Mouse (Mus musculus): ENCODE measurements around the gene Tssc4. TPM values are rescaled to one million over a fixed set of nuclear protein-coding genes. Genes with fewer than 3 reads are reported as not detected.

Tssc4 gene
- total RNA-seq, 1 experiment from 2014 or later, result 32.2 TPM

- DNase-seq, result peak; percentile 45
Observed at GRCm38 (mm10) chr7:143067897-143068296, 1.2 kb upstream of the Tssc4 start.

- DNase-seq, result peak; percentile 69
Observed at GRCm38 (mm10) chr7:143068316-143068881, 650 bp upstream of the Tssc4 start.

GRCm38 (mm10) chr7:143069751-143070400 is 827 bp downstream of the Tssc4 start:
- peak; percentile 46 for DNase-seq

DNA sequence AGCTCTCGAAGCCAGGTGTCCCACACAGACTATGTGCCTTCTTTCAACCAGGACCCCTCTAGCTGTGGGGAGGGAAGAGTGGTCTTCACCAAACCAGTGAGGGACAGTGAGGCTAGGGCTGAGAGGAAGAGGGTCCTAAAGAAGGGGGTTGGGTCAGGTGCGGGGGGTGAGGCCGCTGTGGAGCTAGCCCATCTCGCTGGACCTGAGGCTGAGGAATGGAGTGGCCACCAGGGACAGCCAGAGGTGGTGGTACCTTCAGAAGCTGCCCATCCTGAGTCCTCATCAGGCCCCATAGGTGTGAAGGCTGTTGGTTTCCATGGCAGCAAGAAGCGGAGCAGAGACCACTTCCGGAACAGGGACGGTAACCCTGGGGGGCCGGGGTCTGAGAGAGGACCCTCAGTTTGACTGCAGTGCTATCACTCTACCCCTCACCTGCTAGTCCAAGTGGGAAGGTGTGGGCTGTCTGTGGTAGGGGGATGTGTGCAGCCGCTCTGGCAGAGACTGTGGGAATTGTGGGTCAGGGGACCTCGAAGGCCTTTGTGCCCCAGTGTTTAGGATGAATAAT is 1.5 kb downstream of the Tssc4 start:
- no peak for DNase-seq

DNA sequence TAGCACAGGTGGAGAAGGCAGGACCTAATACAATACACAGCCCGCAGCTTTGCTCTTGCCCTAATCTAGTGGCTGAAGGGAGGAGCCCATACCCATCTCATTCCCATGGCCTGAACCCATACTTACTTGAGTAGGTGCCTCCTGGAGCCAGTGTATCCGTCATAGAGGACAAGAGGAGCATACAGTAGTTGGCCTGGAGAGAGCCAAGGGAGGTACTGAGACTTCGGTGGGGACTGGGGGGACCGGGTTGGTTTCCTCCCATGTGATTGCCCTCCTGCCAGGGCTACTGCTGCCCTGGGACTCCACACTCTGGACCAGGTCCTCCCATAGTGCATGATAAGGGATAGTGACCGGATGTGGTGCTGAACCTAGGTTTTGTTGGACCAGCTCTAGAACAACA is 3.6 kb downstream of the Tssc4 start:
- no peak for DNase-seq

DNA sequence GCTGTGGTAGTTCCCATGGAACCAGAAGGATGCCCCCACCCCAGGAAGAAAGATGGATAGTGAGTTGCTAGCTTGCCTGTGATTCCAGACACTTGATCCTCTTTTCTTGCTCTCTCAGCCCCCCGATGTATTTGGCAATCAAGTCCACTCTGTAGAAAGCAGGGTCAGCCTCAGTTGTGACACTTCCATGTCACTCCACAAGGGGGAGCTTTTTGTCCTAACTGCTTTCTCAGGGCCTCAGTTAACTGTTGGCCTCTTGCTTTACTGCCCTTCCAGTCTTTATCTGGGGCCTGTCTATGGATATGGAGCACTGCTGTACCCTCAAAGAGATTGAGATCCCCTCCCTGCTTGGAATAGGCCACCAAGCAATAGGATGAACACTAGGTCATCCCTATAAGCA is 4.0 kb downstream of the Tssc4 start:
- peak; percentile 64 for DNase-seq

- no peak for DNase-seq
Observed at GRCm38 (mm10) chr7:143075394-143075793, 6.3 kb downstream of the Tssc4 start.

- no peak for DNase-seq
Observed at GRCm38 (mm10) chr7:143077351-143077750, 8.3 kb downstream of the Tssc4 start.

DNA sequence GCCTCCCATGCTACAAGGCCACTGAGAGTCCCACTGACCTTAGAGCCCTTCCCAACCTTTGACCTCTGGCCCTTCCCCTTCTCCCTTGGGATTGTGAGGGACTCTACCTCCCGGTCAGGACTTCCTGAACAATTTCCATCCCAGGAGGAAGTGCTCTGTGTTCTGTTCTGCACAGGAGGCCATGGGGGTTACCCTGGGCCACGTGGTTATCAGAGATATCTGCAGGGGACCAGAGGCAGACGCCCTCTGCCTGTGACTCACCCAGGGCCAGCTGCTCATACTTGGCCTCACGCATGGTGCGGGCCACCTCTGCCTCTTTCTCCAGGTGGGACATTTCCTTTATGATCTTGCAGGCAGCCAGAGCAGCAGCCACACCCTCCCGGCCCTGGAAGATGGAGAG is 13.0 kb downstream of the Tssc4 start:
- DNase-seq, result peak; percentile 25

DNA sequence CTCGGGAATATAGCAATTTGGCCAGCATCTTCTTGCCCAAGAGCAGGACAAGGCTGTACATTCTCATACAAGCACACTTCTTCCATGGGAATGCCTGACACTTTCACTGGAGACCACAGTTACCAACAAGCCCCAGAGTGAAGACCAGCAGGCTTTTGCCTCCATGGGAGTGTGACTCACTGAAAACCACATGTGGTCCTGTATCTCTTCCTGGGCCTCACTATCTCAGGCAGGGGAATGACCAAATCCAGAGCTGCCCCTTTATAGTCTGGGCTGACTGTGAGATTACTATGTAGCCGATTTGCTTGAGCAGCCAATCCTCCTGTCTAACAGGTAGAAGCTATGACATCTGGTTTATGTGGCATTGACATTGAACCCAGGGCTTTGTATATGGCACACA is 14.7 kb downstream of the Tssc4 start:
- DNase-seq, result no peak

GRCm38 (mm10) chr7:143086366-143086765 is 17.3 kb downstream of the Tssc4 start:
- DNase-seq, result peak; percentile 86

DNA sequence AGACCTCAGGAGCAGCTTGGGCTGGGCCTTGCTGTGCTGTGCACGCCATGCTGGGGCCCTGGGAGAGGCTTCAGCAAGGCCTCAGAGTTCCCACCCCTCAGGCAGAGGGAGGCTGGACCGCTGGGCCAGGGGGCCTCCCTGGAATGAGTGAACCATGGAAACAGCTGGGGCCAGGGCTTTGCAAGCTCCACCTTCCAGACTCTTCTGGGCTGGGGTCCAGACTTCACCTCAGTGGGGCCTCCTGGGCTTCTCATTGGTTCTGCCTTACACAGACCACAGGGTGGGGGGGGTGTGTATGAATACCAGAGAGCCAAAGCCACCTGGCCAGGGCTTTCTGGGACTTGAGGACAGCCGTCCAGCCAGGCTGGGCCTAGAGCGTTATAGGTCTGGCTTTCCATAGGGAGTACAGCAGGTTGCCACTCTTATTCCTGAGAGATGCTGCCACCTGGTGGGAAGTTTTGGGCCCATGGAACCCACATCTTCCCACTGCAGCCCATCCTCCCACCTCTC is 18.1 kb downstream of the Tssc4 start:
- DNase-seq, result peak; percentile 65

GRCm38 (mm10) chr7:143093847-143094246 is 24.8 kb downstream of the Tssc4 start:
- no peak for DNase-seq

DNA sequence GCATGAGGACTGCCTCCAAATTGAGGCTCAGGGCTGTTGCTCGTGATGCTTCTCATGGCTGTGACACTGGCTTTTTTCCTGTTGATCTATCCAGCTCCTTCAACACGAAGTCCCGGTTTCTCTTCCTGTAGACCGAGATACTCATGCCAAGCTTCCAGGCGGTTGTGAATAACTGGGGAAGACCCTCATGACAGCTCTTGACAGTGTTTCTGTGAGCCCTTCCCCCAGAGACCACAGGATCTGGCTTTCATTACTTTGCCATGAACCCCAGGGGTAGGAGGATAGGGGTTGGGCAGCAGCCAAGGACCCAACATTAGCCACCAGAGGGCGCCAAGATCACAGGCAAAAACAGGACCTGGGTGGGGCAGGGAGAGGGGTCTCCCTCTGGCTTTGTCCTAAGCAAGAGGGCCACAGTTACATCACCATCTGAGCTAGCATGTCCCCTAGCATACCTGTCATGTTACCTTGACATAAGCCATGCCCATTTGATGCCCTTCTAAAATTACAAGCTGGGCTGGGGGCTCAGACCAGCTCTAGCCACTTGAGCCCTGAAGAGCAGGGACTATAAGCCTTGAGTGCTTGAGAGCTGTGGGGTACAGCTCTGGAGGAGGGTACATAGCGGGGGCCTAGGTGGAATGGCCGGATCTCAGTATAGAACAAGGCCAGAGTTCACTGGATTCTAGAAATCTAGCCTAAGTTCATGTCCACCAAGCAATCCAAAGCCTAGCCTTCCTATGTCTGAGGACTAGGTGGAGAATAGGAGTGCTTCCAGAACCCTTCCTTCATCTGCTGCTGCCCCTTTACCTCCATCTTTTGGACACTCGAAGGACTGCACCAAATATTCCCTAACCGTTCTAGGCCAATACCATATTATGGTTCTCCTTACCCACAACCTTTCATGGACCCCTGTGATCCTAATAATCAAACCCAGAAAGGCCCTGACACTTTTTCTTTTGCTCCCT is 25.8 kb downstream of the Tssc4 start, which contains the start of gene Trpm5:
Gene Trpm5, minus strand, starts transcription at position 51 of the 962 bp plus-strand sequence.
- peak; percentile 84 for DNase-seq

DNA sequence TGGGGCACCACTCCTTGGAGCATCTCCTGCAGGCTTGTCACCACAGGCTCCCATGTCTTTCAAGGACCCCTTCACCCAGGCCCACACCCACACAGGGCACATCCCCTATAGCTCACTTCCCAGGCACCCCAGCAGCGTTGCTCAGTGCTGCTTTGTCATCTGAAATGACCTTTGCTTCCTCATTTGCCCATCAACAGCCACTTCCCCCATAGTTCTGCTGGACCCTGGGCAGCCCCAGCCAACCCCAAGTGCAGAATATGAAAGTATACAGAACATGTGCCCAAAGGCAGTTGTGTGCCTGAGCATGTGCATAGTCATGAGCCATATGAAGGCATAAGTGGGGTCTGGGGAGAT is 26.5 kb downstream of the Tssc4 start:
- DNase-seq, result no peak

- no peak for DNase-seq
Observed at GRCm38 (mm10) chr7:143100759-143101158, 31.7 kb downstream of the Tssc4 start.

- DNase-seq, result no peak
Observed at GRCm38 (mm10) chr7:143105258-143105897, 36.3 kb downstream of the Tssc4 start.

DNA sequence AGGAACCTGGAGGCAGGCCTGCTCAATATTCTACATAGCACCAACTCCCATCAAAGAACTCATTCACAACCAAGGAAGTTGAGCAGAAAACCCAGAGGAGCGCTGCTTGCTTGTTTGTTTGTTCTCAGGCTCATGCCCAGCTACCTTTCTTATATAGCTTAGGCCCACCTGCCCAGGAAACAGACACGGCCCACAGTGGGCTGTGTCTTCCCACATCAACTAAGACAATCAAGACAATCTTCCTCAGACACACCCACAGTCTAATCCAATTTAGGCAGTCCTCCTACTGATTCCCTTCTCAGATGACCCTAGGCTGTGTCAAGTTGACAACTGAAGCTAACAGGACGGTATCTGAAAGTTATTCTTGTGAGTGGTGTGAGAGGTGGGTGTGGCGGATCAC is 37.0 kb downstream of the Tssc4 start, which contains the start of gene Kcnq1:
Gene Kcnq1, plus strand, starts transcription at position 301 of the 400 bp plus-strand sequence.
- no peak for DNase-seq

DNA sequence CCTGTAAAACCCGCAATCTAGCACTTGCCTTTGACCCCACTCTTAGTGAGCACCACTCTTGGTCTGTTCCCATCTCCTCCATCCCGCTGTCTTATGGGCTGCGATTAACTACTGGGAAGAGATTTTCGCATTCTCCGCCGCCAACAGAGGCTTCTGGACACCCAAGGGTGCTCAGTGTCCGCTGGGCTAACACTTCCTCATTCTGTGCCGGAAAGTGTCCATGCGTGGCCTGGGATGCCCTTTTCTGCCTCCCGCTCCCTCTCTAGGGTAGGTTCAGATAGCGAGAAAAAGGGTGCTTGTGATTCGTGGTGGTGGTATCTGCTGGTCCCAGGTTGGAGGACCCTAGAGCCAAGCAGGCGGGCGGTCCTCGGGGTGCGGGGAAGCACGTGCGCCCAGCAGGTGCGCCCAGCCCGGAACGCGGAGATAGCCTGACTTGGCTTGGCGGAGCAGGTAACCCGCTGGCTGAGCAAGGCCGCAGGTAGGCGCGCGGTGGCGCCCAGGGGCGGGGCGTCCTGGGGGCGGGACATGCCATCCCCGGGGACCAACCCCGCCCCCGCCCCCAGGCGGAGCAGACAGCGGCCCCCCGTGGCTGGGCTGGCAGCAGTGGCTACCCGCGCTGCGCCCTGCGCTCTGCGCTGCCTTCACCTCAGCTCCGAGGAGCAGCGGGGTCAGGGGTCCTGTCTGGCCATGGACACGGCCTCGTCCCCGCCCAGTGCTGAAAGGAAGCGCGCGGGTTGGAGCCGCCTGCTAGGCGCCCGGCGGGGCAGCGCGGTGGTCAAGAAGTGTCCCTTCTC is 37.8 kb downstream of the Tssc4 start:
- peak; percentile 66 for DNase-seq

DNA sequence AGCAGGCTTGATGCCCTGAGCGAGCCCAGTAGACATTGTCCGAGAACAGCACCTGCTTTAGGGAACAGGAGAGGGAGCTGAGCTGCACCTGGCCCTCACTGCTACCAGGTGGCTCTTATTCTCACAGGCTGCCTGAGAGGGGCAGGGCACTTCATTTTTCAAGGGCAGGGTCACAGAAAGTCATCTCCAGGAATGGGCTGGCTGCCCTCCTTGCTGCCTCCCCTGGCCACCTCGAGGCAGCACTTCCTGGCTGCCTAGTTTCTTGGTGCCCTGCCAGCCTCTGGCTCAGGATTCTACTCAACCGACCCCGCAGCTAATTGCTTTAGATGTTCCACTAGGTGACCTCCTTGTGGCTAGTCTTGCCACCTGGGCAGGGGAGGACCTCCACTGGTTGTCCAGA is 39.2 kb downstream of the Tssc4 start:
- DNase-seq, result peak; percentile 61
